Mouse (Mus musculus) limb, embryonic 14.5 days (tissue): ENCODE data around the gene Fignl1. TPM values are rescaled to one million over a fixed set of nuclear protein-coding genes. Genes with fewer than 3 reads are reported as not detected.

Experiments
- ATAC-seq: fragments of 200-750 bp; cut with Nextera tagmentation; 2 replicates; pipeline ENCODE4 v1.8.0; 2017; ENCODE audit warnings: low read depth, moderate number of reproducible peaks, moderate TSS enrichment; ENCODE audit not compliant: low FRiP score
- DNase-seq: peaks from one replicate; pipeline ENCODE4 v3.0.0-alpha.2; 2015; ENCODE audit warnings: low spot score
- H3K27ac ChIP-seq: fragments of 300-500 bp; sonication (generic); replicated peaks from 2 replicates; pipeline ENCODE4 v1.5.1; 2014; ENCODE audit warnings: low read depth, mild to moderate bottlenecking, low read length, moderate library complexity, mixed read lengths
- H3K27me3 ChIP-seq: fragments of 300-500 bp; sonication (generic); 2 replicates; pipeline ENCODE4 v1.6.1; 2014; ENCODE audit warnings: low read length, mixed read lengths; ENCODE audit not compliant: control insufficient read depth, insufficient read depth
- H3K36me3 ChIP-seq: fragments of 300-500 bp; sonication (generic); 2 replicates; pipeline ENCODE4 v1.6.1; 2014; ENCODE audit warnings: mild to moderate bottlenecking, low read length, moderate library complexity, mixed read lengths; ENCODE audit not compliant: control insufficient read depth, insufficient read depth
- H3K4me1 ChIP-seq: fragments of 300-500 bp; sonication (generic); 2 replicates; pipeline ENCODE4 v1.6.1; 2014; ENCODE audit warnings: antibody characterized with exemption, low read length, mixed read lengths; ENCODE audit not compliant: control insufficient read depth, insufficient read depth
- H3K4me2 ChIP-seq: fragments of 300-500 bp; sonication (generic); replicated peaks from 2 replicates; pipeline ENCODE4 v1.6.1; 2014; ENCODE audit warnings: low read depth, mild to moderate bottlenecking, low read length, moderate library complexity; ENCODE audit not compliant: severe bottlenecking
- H3K4me3 ChIP-seq: fragments of 300-500 bp; sonication (generic); replicated peaks from 2 replicates; pipeline ENCODE4 v1.5.1; 2014; ENCODE audit warnings: low read length
- H3K9ac ChIP-seq: fragments of 300-500 bp; sonication (generic); 2 replicates; pipeline ENCODE4 v1.6.1; 2014; ENCODE audit warnings: mild to moderate bottlenecking, low read depth, low read length, moderate library complexity; ENCODE audit not compliant: severe bottlenecking
- H3K9me3 ChIP-seq: fragments of 300-500 bp; sonication (generic); 2 replicates; pipeline ENCODE4 v1.6.1; 2016; ENCODE audit warnings: low read length; ENCODE audit not compliant: control insufficient read depth
- POLR2A ChIP-seq: fragments of 200-500 bp; IDR thresholded peaks from 2 replicates; pipeline ENCODE4 v1.8.0; 2012; ENCODE audit warnings: inconsistent platforms, mild to moderate bottlenecking, moderate library complexity, borderline replicate concordance; ENCODE audit not compliant: insufficient read depth, insufficient read length; ENCODE audit errors: extremely low read depth
- WGBS: fragments of 180-500 bp; shearing (Covaris S2); extraction: QIAGEN DNeasy Blood & Tissue Kit; methylation state at CpG from one replicate; pipeline ENCODE4 v1.1.7; 2014; 5-methylcytosine and 5-hydroxymethylcytosine counted together
- polyA plus RNA-seq, 2 experiments: library from polyadenylated mRNA; depleted of rRNA in 1 of 2; stranded (reverse) in 1 of 2; unstranded in 1 of 2; fragments of >200 nt; fragmentation: Nextera tagmentation in 1 of 2; extraction: Ambion mirVana in 1 of 2; gene quantifications; 2 replicates each; pipeline versions ENCODE4 v1.2.1 to v1.2.3; 2012 to 2014

Gene Fignl1
- polyA plus RNA-seq, 2 experiments, result 20.0 to 46.5 TPM

- 34% methylated on average over 18 of the region's 18 CpGs for WGBS
- TF ChIP-seq POLR2A, result no peak
- H3K4me2 ChIP-seq, result 0 out of 2 replicates have a peak overlapping the region, but pooled peaks have one; percentile 2
Observed at GRCm38 (mm10) chr11:11836713-11837370, 28.1 kb upstream of the Fignl1 start.

GRCm38 (mm10) chr11:11836262-11836661 is 27.5 kb upstream of the Fignl1 start:
- Histone ChIP-seq H3K4me1 (peaks cover 51% of the 10 kb centered on the region), H3K9ac (no peak overlapping the region), H3K27me3 (no peaks in the 10 kb centered on the region), H3K9me3 (no peaks in the 10 kb centered on the region), H3K27ac (peak overlapping the region; percentile 76), H3K4me3 (no peak overlapping the region), H3K4me2 (0 out of 2 replicates have a peak overlapping the region, but pooled peaks have one; percentile 2), H3K36me3 (no peaks in the 10 kb centered on the region)
- ATAC-seq (no peak), DNase-seq (no peak)
- no peak for TF ChIP-seq POLR2A
- WGBS, result 51% methylated on average over 8 of the region's 8 CpGs

More at GRCm38 (mm10) chr11:11836713-11837370, 28.1 kb upstream of the Fignl1 start:
- no peak for DNase-seq
- no peak; the same call in 1 of the 2 replicates for ATAC-seq
- Histone ChIP-seq H3K9me3 (no peaks in the 10 kb centered on the region), H3K36me3 (no peaks in the 10 kb centered on the region), H3K4me1 (peaks cover 46% of the 10 kb centered on the region), H3K27me3 (no peaks in the 10 kb centered on the region), H3K9ac (0 out of 2 replicates have a peak overlapping the region, but pooled peaks have one; percentile 29), H3K4me3 (no peak overlapping the region), H3K27ac (peak overlapping the region; percentile 76)

GRCm38 (mm10) chr11:11835791-11836190 is 27.0 kb upstream of the Fignl1 start:
- TF ChIP-seq POLR2A, result no peak
- WGBS, result 66% methylated on average over 4 of the region's 4 CpGs
- ATAC-seq, result no peak
- Histone ChIP-seq H3K27me3 (no peaks in the 10 kb centered on the region), H3K4me2 (no peak overlapping the region), H3K4me3 (no peak overlapping the region), H3K36me3 (no peaks in the 10 kb centered on the region), H3K9ac (no peak overlapping the region), H3K4me1 (peaks cover 55% of the 10 kb centered on the region), H3K9me3 (no peaks in the 10 kb centered on the region), H3K27ac (no peak overlapping the region; the same call in 1 of the 2 replicates)
- no peak for DNase-seq

- no peak for DNase-seq
- no peak overlapping the region; the same call in 1 of the 2 replicates for H3K27ac ChIP-seq
- peaks cover 59% of the 10 kb centered on the region for H3K4me1 ChIP-seq
- no peak for TF ChIP-seq POLR2A
- H3K27me3 ChIP-seq, result no peaks in the 10 kb centered on the region
- H3K36me3 ChIP-seq, result no peaks in the 10 kb centered on the region
- H3K4me2 ChIP-seq, result no peak overlapping the region
- no peak overlapping the region for H3K9ac ChIP-seq
- H3K9me3 ChIP-seq, result no peaks in the 10 kb centered on the region
- no peak for ATAC-seq
- H3K4me3 ChIP-seq, result no peak overlapping the region
- 45% methylated on average over 6 of the region's 6 CpGs for WGBS
Observed at GRCm38 (mm10) chr11:11835361-11835760, 26.6 kb upstream of the Fignl1 start.

GRCm38 (mm10) chr11:11833100-11833499 is 24.3 kb upstream of the Fignl1 start:
- 23% methylated on average over 8 of the region's 8 CpGs for WGBS
- no peaks in the 10 kb centered on the region for H3K36me3 ChIP-seq
- H3K9me3 ChIP-seq, result no peaks in the 10 kb centered on the region
- ATAC-seq (no peak), DNase-seq (no peak)
- H3K27me3 ChIP-seq, result no peaks in the 10 kb centered on the region
- no peak overlapping the region for H3K4me2 ChIP-seq
- no peak overlapping the region for H3K9ac ChIP-seq
- H3K27ac ChIP-seq, result peak overlapping the region; percentile 80
- peaks cover 68% of the 10 kb centered on the region for H3K4me1 ChIP-seq
- no peak overlapping the region for H3K4me3 ChIP-seq
- no peak for TF ChIP-seq POLR2A
